Mouse (Mus musculus) ES-E14 (cell line): ENCODE data around the gene Rnf103. TPM values are rescaled to one million over a fixed set of nuclear protein-coding genes. Genes with fewer than 3 reads are reported as not detected.
A peak's percentile ranks its signal among the peaks of the same experiment; 100 is the strongest.
"Not testable (repeated sequence)": the region's sequence is repeated elsewhere in the genome, so short reads cannot be mapped to it uniquely, and the experiment has no call there.

Experiments used
- DNase-seq: peaks from one replicate; pipeline ENCODE4 v3.0.0-alpha.2; 2013; ENCODE audit warnings: low read depth, low spot score
- H3K27ac ChIP-seq: 2 replicates; pipeline ENCODE4 v1.5.1; 2012; ENCODE audit warnings: low read depth, mild to moderate bottlenecking, low read length, moderate library complexity, mixed read lengths; ENCODE audit not compliant: poor library complexity, insufficient read depth, severe bottlenecking
- H3K36me3 ChIP-seq: 2 replicates; pipeline ENCODE4 v1.6.1; 2012; ENCODE audit warnings: mild to moderate bottlenecking, low read length, moderate library complexity, mixed read lengths; ENCODE audit not compliant: control insufficient read depth, poor library complexity, insufficient read depth, severe bottlenecking
- H3K4me1 ChIP-seq, 2 experiments: fragments of 150-350 bp in 1 of 2; sonication (generic) in 1 of 2; 2 replicates each; pipeline ENCODE4 v1.6.1; 2012; ENCODE audit warnings: low read length in 2 of 2, mild to moderate bottlenecking in 1 of 2, mixed read lengths in 1 of 2; ENCODE audit not compliant: control insufficient read depth in 2 of 2, insufficient read depth in 2 of 2, poor library complexity in 1 of 2
- H3K4me3 ChIP-seq, 2 experiments: fragments of 150-350 bp in 1 of 2; sonication (generic) in 1 of 2; 2 replicates each; pipeline ENCODE4 v1.5.1; 2012; ENCODE audit warnings: low read length in 2 of 2, low read depth in 1 of 2, mild to moderate bottlenecking in 1 of 2, mixed read lengths in 1 of 2; ENCODE audit not compliant: insufficient read depth in 1 of 2, poor library complexity in 1 of 2, severe bottlenecking in 1 of 2
- H3K9ac ChIP-seq: 2 replicates; pipeline ENCODE4 v1.6.1; 2012; ENCODE audit warnings: low read depth, mild to moderate bottlenecking, low read length, mixed read lengths; ENCODE audit not compliant: poor library complexity, insufficient read depth, severe bottlenecking
- H3K9me3 ChIP-seq: fragments of 150-350 bp; sonication (generic); 2 replicates; pipeline ENCODE4 v1.6.1; 2012; ENCODE audit warnings: low read depth, mild to moderate bottlenecking, low read length; ENCODE audit not compliant: control insufficient read depth, insufficient read depth
- CHD2 ChIP-seq: IDR thresholded peaks from 2 replicates; pipeline ENCODE4 v1.6.1; 2014; ENCODE audit warnings: mild to moderate bottlenecking, low read depth, low read length, inconsistent platforms
- HCFC1 ChIP-seq: IDR thresholded peaks from 2 replicates; pipeline ENCODE4 v1.6.1; 2012; ENCODE audit warnings: low read length, inconsistent platforms, borderline replicate concordance; ENCODE audit not compliant: insufficient read depth
- MAFK ChIP-seq: IDR thresholded peaks from 2 replicates; pipeline ENCODE4 v1.6.1; 2014; ENCODE audit warnings: mild to moderate bottlenecking, low read depth, low read length, inconsistent platforms; ENCODE audit not compliant: insufficient read depth
- ZC3H11A ChIP-seq: IDR thresholded peaks from 2 replicates; pipeline ENCODE4 v1.6.1; 2012; ENCODE audit warnings: low read depth, mild to moderate bottlenecking, inconsistent platforms, low read length, borderline replicate concordance
- ZNF384 ChIP-seq: IDR thresholded peaks from 2 replicates; pipeline ENCODE4 v1.6.1; 2012; ENCODE audit warnings: low read depth, low read length, inconsistent platforms
- in situ Hi-C, 2 experiments: fragments of 600-800 bp; cut with MboI; formaldehyde crosslinking; loops; one replicate each; pipeline ENCODE4 v1.15.1; 2025; ENCODE audit warnings: low sequenced_read_pairs in 2 of 2, inconsistent platforms in 1 of 2; ENCODE audit not compliant: unreplicated experiment in 2 of 2
- total RNA-seq: library from RNA; depleted of rRNA; stranded (reverse); fragments of 300-350 nt; gene quantifications from 2 replicates; pipeline ENCODE4 v1.2.3, GENCODE M21; 2012; rRNA removed

Gene Rnf103
- 4.7 and 7.3 TPM in 2 replicates for total RNA-seq

DNA sequence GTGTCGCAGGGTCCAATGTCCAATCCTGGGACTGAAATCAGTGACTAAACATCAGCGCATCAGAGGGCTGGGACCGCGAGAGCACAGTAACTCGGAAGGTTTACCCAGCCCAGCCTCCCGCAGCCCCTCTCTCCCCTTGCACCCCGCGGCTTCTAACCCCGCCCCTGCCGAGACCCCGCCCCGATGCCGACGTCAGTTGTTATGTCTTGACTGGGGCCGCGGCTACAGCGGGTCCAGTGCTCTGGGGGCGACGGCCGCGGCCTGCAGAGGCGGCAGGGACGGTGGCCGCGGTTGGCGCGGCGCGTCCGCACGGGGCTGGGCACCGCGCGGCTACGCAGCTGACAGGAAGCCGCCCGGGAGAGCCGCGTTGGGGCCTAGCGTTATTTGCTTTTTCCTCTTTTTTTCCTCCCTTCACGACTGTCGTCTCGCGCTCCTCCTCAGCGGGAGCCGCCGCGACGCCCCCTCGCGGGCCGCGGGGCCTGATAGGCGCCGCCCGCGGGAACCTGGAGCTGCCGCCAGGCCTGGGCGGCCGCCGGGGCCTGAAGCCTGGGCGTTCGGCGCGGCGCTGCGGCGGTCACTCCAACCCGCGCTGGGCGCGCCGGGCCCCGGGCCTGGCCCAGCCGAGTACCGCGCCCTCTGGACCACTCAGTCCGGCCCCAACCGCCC is at the start of gene Rnf103:
Rnf103 (plus strand) TSS at position 220 of the 666 bp plus-strand sequence.
- Histone ChIP-seq H3K27ac (no peak within 1 kb of the TSS), H3K9me3 (no peaks in the 10 kb centered on the region), H3K4me3 (peak within 1 kb of the TSS; percentile 75 to 82), H3K36me3 (no peaks in the 10 kb centered on the region), H3K9ac (peak within 1 kb of the TSS; percentile 87), H3K4me1 (peaks cover 0 to 5% of the 10 kb centered on the region in 2 experiments; a peak in 1 of 4 replicates)
- no peak for TF ChIP-seq ZC3H11A
- no peak; the same call in 1 of the 2 replicates for TF ChIP-seq HCFC1
- TF ChIP-seq ZNF384: no peak
- no peak for TF ChIP-seq MAFK
- no peak for TF ChIP-seq CHD2
- DNase-seq: peak; percentile 91
- in situ Hi-C loops: no loop called here

DNA sequence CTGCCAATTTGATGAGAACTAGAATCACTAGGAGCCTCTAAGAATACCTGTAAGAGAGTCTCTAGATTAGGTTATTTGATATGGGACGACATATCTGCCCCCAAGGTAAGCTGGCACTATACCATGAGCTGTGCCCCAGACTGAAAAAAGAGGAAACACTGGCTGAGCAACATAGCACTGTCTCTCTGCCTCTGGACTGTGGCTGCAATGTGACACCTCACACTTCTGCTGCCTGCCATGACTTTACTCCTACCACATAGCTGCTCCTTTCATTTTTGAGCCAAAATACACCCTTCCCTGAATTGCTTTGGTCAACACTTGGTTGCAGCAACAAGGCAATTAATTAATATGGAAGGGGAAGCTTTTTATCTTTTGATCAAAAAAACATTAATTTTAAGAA is 48.9 kb upstream of the Rnf103 start:
- TF ChIP-seq ZNF384: no peak
- no peak for TF ChIP-seq CHD2
- no peak for TF ChIP-seq HCFC1
- no peak for TF ChIP-seq ZC3H11A
- no peak for TF ChIP-seq MAFK
- in situ Hi-C loops: no loop called here
- Histone ChIP-seq H3K4me1 (no peaks in the 10 kb centered on the region; a peak in 1 of 4 replicates), H3K9ac (no peak overlapping the region), H3K9me3 (no peaks in the 10 kb centered on the region), H3K27ac (no peak overlapping the region), H3K36me3 (no peaks in the 10 kb centered on the region), H3K4me3 (no peak overlapping the region)
- DNase-seq: no peak

DNA sequence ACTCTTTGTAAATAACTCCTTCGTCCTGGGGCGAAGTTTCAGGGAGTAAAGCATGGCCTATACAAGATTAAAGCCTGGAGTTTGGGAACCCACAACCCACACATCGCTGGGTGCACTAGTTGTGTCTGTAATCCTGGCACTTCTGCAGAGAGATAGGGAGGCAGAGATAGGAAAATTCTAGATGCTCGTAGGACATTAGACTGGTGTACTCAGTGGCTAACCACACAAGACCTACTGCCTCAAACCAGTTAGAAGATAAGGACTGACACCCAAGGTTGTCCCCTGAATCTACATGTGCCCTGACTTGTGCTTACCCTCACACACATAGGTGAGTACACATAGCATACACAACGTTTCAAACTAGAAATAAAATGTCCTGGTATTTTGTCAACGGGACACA is 48.1 kb upstream of the Rnf103 start:
- DNase-seq: no peak

DNA sequence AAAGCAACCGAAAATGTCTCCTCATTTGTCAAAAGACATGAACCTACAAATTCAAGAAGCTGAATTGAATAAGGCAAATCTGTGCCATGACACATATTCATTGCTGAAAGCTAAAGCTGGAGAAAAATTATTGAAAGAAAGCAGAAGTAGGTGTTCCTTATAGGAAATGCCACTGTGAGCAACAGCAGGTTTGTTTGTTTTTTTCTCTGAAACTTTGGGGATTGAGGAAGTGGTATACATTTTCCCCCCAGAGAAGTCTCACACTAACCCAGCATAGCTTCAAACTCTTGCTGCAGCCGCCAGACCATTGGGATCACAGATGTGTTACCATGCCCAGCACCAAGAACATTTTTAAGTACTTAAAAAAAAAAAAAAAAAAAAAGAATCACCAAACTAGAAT is 40.9 kb upstream of the Rnf103 start:
- Histone ChIP-seq H3K9me3 (no peaks in the 10 kb centered on the region), H3K36me3 (no peaks in the 10 kb centered on the region), H3K9ac (no peak overlapping the region), H3K27ac (no peak overlapping the region), H3K4me1 (no peaks in the 10 kb centered on the region), H3K4me3 (no peak overlapping the region)
- in situ Hi-C loops: no loop called here
- TF ChIP-seq CHD2 (no peak), HCFC1 (no peak), ZC3H11A (no peak)
- DNase-seq: no peak

More for the DNA sequence above, 48.1 kb upstream of the Rnf103 start:
- Histone ChIP-seq H3K36me3 (no peaks in the 10 kb centered on the region), H3K4me3 (no peak overlapping the region), H3K4me1 (no peaks in the 10 kb centered on the region; a peak in 1 of 4 replicates), H3K9me3 (no peaks in the 10 kb centered on the region), H3K27ac (no peak overlapping the region), H3K9ac (no peak overlapping the region)
- in situ Hi-C loops: no loop called here
- no peak for TF ChIP-seq CHD2
- no peak for TF ChIP-seq HCFC1
- TF ChIP-seq MAFK: no peak
- TF ChIP-seq ZC3H11A: no peak
- no peak for TF ChIP-seq ZNF384

DNA sequence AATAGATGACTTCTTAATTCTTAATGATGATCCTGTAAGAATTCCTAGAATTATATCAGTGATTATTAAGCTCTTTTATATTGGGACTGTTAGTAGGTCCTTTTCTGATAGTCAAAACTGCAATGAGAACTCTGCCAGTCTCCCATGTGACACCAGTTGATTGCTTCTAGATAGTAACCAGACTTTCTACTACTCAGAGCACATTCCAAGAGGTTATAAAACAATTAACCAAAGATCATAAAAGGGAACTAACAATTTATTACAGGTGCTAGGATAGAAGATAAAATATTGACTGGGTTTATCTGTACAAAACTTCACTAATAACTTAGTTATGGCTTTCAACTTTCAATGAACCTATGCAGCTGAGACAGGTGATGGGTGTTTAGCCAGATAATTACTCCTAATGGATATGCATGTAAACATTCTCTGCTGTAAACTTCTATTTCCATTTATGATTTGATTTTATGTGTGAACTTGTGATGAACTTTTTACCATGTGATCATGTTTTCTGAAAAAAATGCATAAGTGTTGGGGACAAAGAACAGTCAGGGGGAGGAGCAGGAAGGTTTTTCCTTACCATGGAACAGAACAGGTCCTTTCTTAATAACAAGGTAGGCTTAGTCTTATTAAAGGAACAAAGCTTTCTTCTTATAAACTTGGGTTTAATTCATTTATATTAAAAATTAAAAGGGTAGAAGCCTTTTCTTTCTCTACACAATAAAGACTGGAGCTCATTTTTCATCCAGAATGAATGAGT is 39.5 kb upstream of the Rnf103 start:
- H3K9me3 ChIP-seq, H3K27ac ChIP-seq, H3K36me3 ChIP-seq, H3K4me1 ChIP-seq, DNase-seq, in situ Hi-C loops, H3K4me3 ChIP-seq, H3K9ac ChIP-seq: not testable (repeated sequence)
